Mouse (Mus musculus) kidney, adult 2 months (tissue): ENCODE data around the gene Camkv. TPM values are rescaled to one million over a fixed set of nuclear protein-coding genes. Genes with fewer than 3 reads are reported as not detected.

Source experiments
- DNase-seq: peaks from one replicate; pipeline ENCODE4 v3.0.0; 2021
- H3K27ac ChIP-seq: fragments of 200-500 bp; 2 replicates; pipeline ENCODE4 v1.5.1; 2012; ENCODE audit warnings: low read depth, low read length, control low read depth, inconsistent platforms; ENCODE audit not compliant: insufficient read depth
- H3K27me3 ChIP-seq: fragments of 200-500 bp; replicated peaks from 2 replicates; pipeline ENCODE4 v1.6.1; 2012; ENCODE audit warnings: mild to moderate bottlenecking, moderate library complexity, low read length, inconsistent platforms; ENCODE audit not compliant: control insufficient read depth, insufficient read depth
- H3K36me3 ChIP-seq: fragments of 200-500 bp; 2 replicates; pipeline ENCODE4 v1.6.1; 2012; ENCODE audit warnings: mild to moderate bottlenecking, moderate library complexity, low read length, inconsistent platforms; ENCODE audit not compliant: control insufficient read depth, insufficient read depth
- H3K4me1 ChIP-seq: fragments of 200-500 bp; 2 replicates; pipeline ENCODE4 v1.6.1; 2011; ENCODE audit warnings: low read length; ENCODE audit not compliant: control insufficient read depth, insufficient read depth
- H3K4me3 ChIP-seq: fragments of 200-500 bp; 2 replicates; pipeline ENCODE4 v1.5.1; 2011; ENCODE audit warnings: mild to moderate bottlenecking, low read depth, low read length, control low read depth; ENCODE audit not compliant: insufficient read depth
- CTCF ChIP-seq: fragments of 200-500 bp; conservative IDR thresholded peaks from 2 replicates; pipeline ENCODE4 v1.5.1; 2011; ENCODE audit warnings: low read depth, mild to moderate bottlenecking, control low read depth, low read length, moderate library complexity, mixed read lengths; ENCODE audit not compliant: insufficient read depth, insufficient read length
- POLR2A ChIP-seq: fragments of 200-500 bp; IDR thresholded peaks from one replicate; pipeline ENCODE4 v1.6.1; 2011; ENCODE audit warnings: low read depth, low read length, control low read depth
- WGBS: fragments of 180-500 bp; shearing (Covaris S2); methylation state at CpG from one replicate; pipeline ENCODE4 v1.1.7; 2018; 5-methylcytosine and 5-hydroxymethylcytosine counted together
- polyA plus RNA-seq: library from polyadenylated mRNA; depleted of rRNA; stranded (reverse); fragments of >200 nt; gene quantifications from 2 replicates; pipeline ENCODE4 v1.2.3, GENCODE M21; 2012

Camkv gene
- polyA plus RNA-seq, 1 experiment: not detected

- H3K27me3 ChIP-seq: no peaks in the 10 kb centered on the region
These were observed 15.2 kb downstream of the Camkv start for GRCm38 (mm10) chr9:107950460-107951355.

GRCm38 (mm10) chr9:107955613-107956289 lies 20.3 kb downstream of the Camkv start:
- no peak for DNase-seq
- H3K27ac ChIP-seq: no peak overlapping the region
- 81% methylated on average over 6 of the region's 6 CpGs for WGBS
- no peaks in the 10 kb centered on the region for H3K36me3 ChIP-seq
- no peaks in the 10 kb centered on the region for H3K27me3 ChIP-seq
- no peak overlapping the region for H3K4me3 ChIP-seq
- no peak for TF ChIP-seq POLR2A
- no peak for TF ChIP-seq CTCF
- no peaks in the 10 kb centered on the region for H3K4me1 ChIP-seq

More at GRCm38 (mm10) chr9:107950460-107951355, 15.2 kb downstream of the Camkv start:
- Histone ChIP-seq H3K4me1 (no peaks in the 10 kb centered on the region), H3K27ac (peak overlapping the region; percentile 48; the same call in 1 of the 2 replicates), H3K4me3 (peak overlapping the region; percentile 76), H3K36me3 (no peaks in the 10 kb centered on the region)
- TF ChIP-seq POLR2A (peak; percentile 26), CTCF (no peak)
- peak; percentile 96 for DNase-seq
- 10% methylated on average over 45 of the region's 45 CpGs for WGBS

- WGBS: 66% methylated on average over 6 of the region's 6 CpGs
- TF ChIP-seq CTCF (no peak), POLR2A (no peak)
- Histone ChIP-seq H3K36me3 (no peaks in the 10 kb centered on the region), H3K27me3 (no peaks in the 10 kb centered on the region), H3K4me3 (no peak overlapping the region), H3K27ac (no peak overlapping the region), H3K4me1 (no peaks in the 10 kb centered on the region)
- no peak for DNase-seq
These were observed 21.7 kb downstream of the Camkv start for GRCm38 (mm10) chr9:107957141-107957540.

DNA sequence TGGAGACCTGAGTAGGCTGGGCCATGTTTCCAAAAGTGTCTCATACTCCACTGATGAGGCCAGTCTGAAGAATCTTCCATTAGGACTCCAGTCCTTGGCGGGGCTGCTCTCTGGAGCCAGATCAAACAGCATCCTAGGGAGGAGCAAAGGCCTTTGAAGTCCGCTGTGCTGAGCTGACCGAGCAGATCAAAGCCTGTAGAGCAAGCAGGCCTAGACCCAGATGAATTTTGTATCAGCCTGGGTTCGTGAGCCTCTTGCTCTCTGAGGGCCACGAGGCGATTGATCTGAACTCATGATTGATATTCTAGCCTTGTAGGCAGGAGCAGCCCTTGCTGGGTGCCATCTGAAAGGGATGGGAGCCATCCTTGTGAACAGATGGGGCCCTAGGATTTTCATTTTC lies 24.4 kb downstream of the Camkv start:
- TF ChIP-seq CTCF (no peak), POLR2A (no peak)
- H3K4me1 ChIP-seq: no peaks in the 10 kb centered on the region
- no peaks in the 10 kb centered on the region for H3K27me3 ChIP-seq
- H3K27ac ChIP-seq: no peak overlapping the region
- no peak for DNase-seq
- WGBS: 71% methylated on average over 6 of the region's 6 CpGs
- no peaks in the 10 kb centered on the region for H3K36me3 ChIP-seq
- H3K4me3 ChIP-seq: no peak overlapping the region

- WGBS: 89% methylated on average over 4 of the region's 4 CpGs
- Histone ChIP-seq H3K27me3 (no peaks in the 10 kb centered on the region), H3K4me1 (no peaks in the 10 kb centered on the region), H3K27ac (no peak overlapping the region), H3K36me3 (no peaks in the 10 kb centered on the region), H3K4me3 (no peak overlapping the region)
- TF ChIP-seq POLR2A: no peak
- TF ChIP-seq CTCF: no peak
- no peak for DNase-seq
These were observed 25.5 kb downstream of the Camkv start for GRCm38 (mm10) chr9:107960928-107961327.

- 91% methylated on average over 10 of the region's 10 CpGs for WGBS
- no peak for DNase-seq
- H3K27me3 ChIP-seq: no peaks in the 10 kb centered on the region
- no peak for TF ChIP-seq POLR2A
- TF ChIP-seq CTCF: no peak
- no peak overlapping the region for H3K4me3 ChIP-seq
- H3K4me1 ChIP-seq: no peaks in the 10 kb centered on the region
- no peaks in the 10 kb centered on the region for H3K36me3 ChIP-seq
- H3K27ac ChIP-seq: no peak overlapping the region
These were observed 25.9 kb downstream of the Camkv start for GRCm38 (mm10) chr9:107961351-107961762.

GRCm38 (mm10) chr9:107961881-107962280 lies 26.4 kb downstream of the Camkv start:
- no peaks in the 10 kb centered on the region for H3K36me3 ChIP-seq

More at GRCm38 (mm10) chr9:107961881-107962280, 26.4 kb downstream of the Camkv start:
- no peak for TF ChIP-seq POLR2A
- peak; percentile 33; the same call in 1 of the 2 replicates for TF ChIP-seq CTCF
- 61% methylated on average over 5 of the region's 5 CpGs for WGBS
- no peak for DNase-seq
- Histone ChIP-seq H3K27ac (no peak overlapping the region), H3K27me3 (no peaks in the 10 kb centered on the region), H3K4me3 (no peak overlapping the region), H3K4me1 (no peaks in the 10 kb centered on the region)
